In genomic region chr14:102982627-102983540, GRCm38 (mm10) we compare ENCODE assay signal across 8 mouse cellular contexts. TPM values are rescaled to one million over a fixed set of nuclear protein-coding genes. Genes with fewer than 3 reads are reported as not detected.
DNase-seq lines count a peak whose midpoint lies in the region; ATAC-seq lines count a peak whose summit lies in the region.

TSS of gene Kctd12 (minus strand) at chr14:102982637.

- H3K9me3 ChIP-seq in lung, embryonic 15.5 days: no peaks in the 10 kb centered on the region

- H3K4me2 ChIP-seq in lung, embryonic 15.5 days: peak within 1 kb of the TSS; percentile 94

- 1% methylated on average over 55 of the region's 66 CpGs for WGBS in lung, embryonic 15.5 days

- no peaks in the 10 kb centered on the region for H3K36me3 ChIP-seq in lung, embryonic 15.5 days

- H3K4me3 ChIP-seq in lung, embryonic 15.5 days: peak within 1 kb of the TSS; percentile 58

- peaks cover 11% of the 10 kb centered on the region for H3K27me3 ChIP-seq in lung, embryonic 15.5 days

- H3K4me1 ChIP-seq in lung, embryonic 15.5 days: peaks cover 10% of the 10 kb centered on the region; the same call in 1 of the 2 replicates

- H3K27ac ChIP-seq in lung, embryonic 15.5 days: peak within 1 kb of the TSS; percentile 97

- ATAC-seq in hematopoietic stem cell, adult 5-6 weeks (replicated peaks in 1 of 2; ENCODE audit: insufficient read depth in 1 of 2, low FRiP score in 2 of 2, low TSS enrichment in 1 of 2, low read depth in 1 of 2, poor library complexity in 2 of 2, severe bottlenecking in 2 of 2): peak; percentile 63 to 67
- ATAC-seq in lung, embryonic 15.5 days (ENCODE audit: borderline replicate concordance, extremely low read depth, low FRiP score, low TSS enrichment): peak; percentile 96
- ATAC-seq in neutrophil, adult 5-6 weeks (ENCODE audit: extremely low read depth, insufficient number of reproducible peaks, low FRiP score, poor library complexity, severe bottlenecking): peak; percentile 47

- H3K9ac ChIP-seq in lung, embryonic 15.5 days: peak within 1 kb of the TSS; percentile 58

- peak; percentile 27 for DNase-seq in MN1 (ENCODE audit: low spot score)
- DNase-seq in cerebellum, postnatal 10 days: peak; percentile 80 to 86
- peak; percentile 52 to 80 for DNase-seq in frontal cortex, adult 2 months (ENCODE audit: extremely low spot score in 1 of 2, low spot score in 1 of 2)
- peak; percentile 87 for DNase-seq in layer of hippocampus, adult 9-11 months
- peak; percentile 83 for DNase-seq in testis, postnatal 14 days (ENCODE audit: low spot score)

RNA-seq across cellular contexts. Expression of gene Kctd12, which starts in this region (rescaled TPM):
- 56.7 and 67.5 TPM in 2 replicates for polyA plus RNA-seq in frontal cortex, adult 2 months (2012; rRNA removed)
- 116 and 119 TPM in 2 replicates for total RNA-seq in hematopoietic stem cell, adult 5-6 weeks (2017)
- 5.7 and 6.9 TPM in 2 replicates for polyA plus RNA-seq in lung, embryonic 15.5 days (2015; fragmentation: Nextera tagmentation; extraction: Ambion mirVana)
- 373 and 393 TPM in 2 replicates for total RNA-seq in neutrophil, adult 5-6 weeks (2017)

Comparison
In these comparisons a context has a peak if more than half of its experiments do, and no peak if none do; other contexts are left out.
1. Peak in every context shown above with its lines: DNase-seq, ATAC-seq, H3K4me3 ChIP-seq and H3K27ac ChIP-seq.
2. DNase-seq: peak in every context shown above with its lines; median percentile 87 in layer of hippocampus, adult 9-11 months; 83 in cerebellum, postnatal 10 days; 83 in testis, postnatal 14 days; 66 in frontal cortex, adult 2 months; 27 in MN1.